Mouse (Mus musculus): Measurements from ENCODE around the gene Cnnm2.

DNA sequence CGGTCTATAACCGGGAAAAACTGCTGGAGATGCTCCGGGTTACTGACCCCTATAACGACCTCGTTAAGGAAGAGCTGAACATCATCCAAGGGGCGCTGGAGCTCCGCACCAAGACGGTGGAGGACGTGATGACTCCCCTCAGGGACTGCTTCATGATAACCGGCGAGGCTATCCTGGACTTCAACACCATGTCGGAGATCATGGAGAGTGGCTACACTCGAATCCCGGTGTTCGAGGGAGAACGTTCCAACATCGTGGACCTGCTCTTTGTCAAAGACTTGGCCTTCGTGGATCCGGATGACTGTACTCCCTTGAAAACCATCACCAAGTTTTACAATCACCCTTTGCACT, 1.6 kb downstream of the Cnnm2 start:
- TF ChIP-seq CTCF (IDR thresholded peaks at IDR 0.05; ENCODE audit: borderline replicate concordance, insufficient read depth, low read length) (no peak), POLR2A (IDR thresholded peaks at IDR 0.05; ENCODE audit: low read depth, low read length) (no peak)

Data from embryonic fibroblast, embryonic 13.5 days (primary cell).